Mouse (Mus musculus) liver, embryonic 16.5 days (tissue): ENCODE measurements around the gene Sbsn. TPM values are rescaled to one million over a fixed set of nuclear protein-coding genes. Genes with fewer than 3 reads are reported as not detected.
"Not testable (repeated sequence)": the region's sequence is repeated elsewhere in the genome, so short reads cannot be mapped to it uniquely, and the experiment has no call there.

ENCODE experiments used
- ATAC-seq: fragments of 200-750 bp; cut with Nextera tagmentation; 2 replicates; pipeline ENCODE4 v1.8.0; 2017; ENCODE audit warnings: low read depth, mild to moderate bottlenecking, moderate number of reproducible peaks, moderate library complexity
- H3K27ac ChIP-seq: fragments of 300-500 bp; sonication (generic); 2 replicates; pipeline ENCODE4 v1.5.1; 2014; ENCODE audit warnings: mild to moderate bottlenecking, low read length
- H3K27me3 ChIP-seq: fragments of 300-500 bp; sonication (generic); 2 replicates; pipeline ENCODE4 v1.6.1; 2014; ENCODE audit warnings: low read depth, low read length, mixed read lengths; ENCODE audit not compliant: control insufficient read depth, insufficient read depth
- H3K36me3 ChIP-seq: fragments of 300-500 bp; sonication (generic); 2 replicates; pipeline ENCODE4 v1.6.1; 2014; ENCODE audit warnings: mild to moderate bottlenecking; ENCODE audit not compliant: control insufficient read depth, insufficient read depth
- H3K4me1 ChIP-seq: fragments of 300-500 bp; sonication (generic); 2 replicates; pipeline ENCODE4 v1.6.1; 2014; ENCODE audit warnings: low read depth, low read length, mixed read lengths; ENCODE audit not compliant: control insufficient read depth
- H3K4me2 ChIP-seq: fragments of 300-500 bp; sonication (generic); 2 replicates; pipeline ENCODE4 v1.6.1; 2014; ENCODE audit warnings: low read depth, low read length, mixed read lengths
- H3K4me3 ChIP-seq: fragments of 300-500 bp; sonication (generic); 2 replicates; pipeline ENCODE4 v1.5.1; 2014; ENCODE audit warnings: low read depth, mild to moderate bottlenecking, low read length
- H3K9ac ChIP-seq: fragments of 300-500 bp; sonication (generic); 2 replicates; pipeline ENCODE4 v1.6.1; 2014; ENCODE audit warnings: low read depth, low read length
- H3K9me3 ChIP-seq: fragments of 300-500 bp; sonication (generic); replicated peaks from 2 replicates; pipeline ENCODE4 v1.6.1; 2016; ENCODE audit warnings: low read length; ENCODE audit not compliant: control insufficient read depth
- WGBS: fragments of 180-500 bp; shearing (Covaris S2); extraction: QIAGEN DNeasy Blood & Tissue Kit; methylation state at CpG from one replicate; pipeline ENCODE4 v1.1.7; 2014; ENCODE audit not compliant: insufficient replicate concordance; 5-methylcytosine and 5-hydroxymethylcytosine counted together
- polyA plus RNA-seq: library from polyadenylated mRNA; unstranded; fragments of >200 nt; fragmentation: Nextera tagmentation; extraction: Ambion mirVana; gene quantifications from 2 replicates; pipeline ENCODE4 v1.2.1, GENCODE M21; 2015

Gene Sbsn
- polyA plus RNA-seq, 1 experiment from 2014 or later, result 0.20 TPM

DNA sequence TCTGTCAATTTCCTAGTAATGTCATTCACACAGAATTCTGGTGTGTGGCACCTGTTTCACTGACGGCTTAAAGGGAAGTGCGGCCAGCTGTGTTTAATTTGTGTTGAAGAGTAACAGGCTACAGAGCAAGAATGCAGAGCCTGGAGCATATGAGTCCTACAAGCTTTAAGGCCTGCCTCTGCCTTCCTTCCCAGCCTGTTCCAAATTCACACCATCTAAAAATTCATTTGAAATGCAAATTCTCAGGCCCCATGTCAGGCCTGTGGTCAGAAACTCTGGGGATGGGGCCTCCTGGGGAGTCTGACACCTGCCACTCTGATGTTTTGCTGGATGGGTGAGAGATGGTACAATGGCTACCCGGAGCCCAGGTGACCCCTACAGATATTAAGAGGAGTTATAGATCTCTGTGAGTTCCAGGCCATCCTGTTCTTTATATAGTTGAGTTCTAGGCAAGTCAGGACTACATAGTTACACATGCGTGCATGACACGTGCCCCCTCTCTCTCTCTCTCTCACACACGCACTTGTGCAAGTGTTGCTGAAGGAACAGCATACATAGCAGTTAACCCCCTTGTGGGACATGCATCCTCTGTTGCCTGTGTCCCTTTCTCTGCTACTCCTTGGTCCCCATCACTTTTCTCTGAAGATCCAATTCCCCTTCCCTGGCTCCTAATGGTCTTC, 27.9 kb upstream of the Sbsn start:
- H3K36me3 ChIP-seq, result no peaks in the 10 kb centered on the region
- no peaks in the 10 kb centered on the region for H3K27me3 ChIP-seq
- no peak overlapping the region for H3K9ac ChIP-seq
- no peak overlapping the region for H3K4me2 ChIP-seq
- H3K4me1 ChIP-seq, result peaks cover 4% of the 10 kb centered on the region
- no peak overlapping the region for H3K27ac ChIP-seq
- WGBS, result 46% methylated on average over 6 of the region's 6 CpGs
- H3K4me3 ChIP-seq, result no peak overlapping the region
- ATAC-seq, result no peak
- H3K9me3 ChIP-seq, result no peaks in the 10 kb centered on the region

DNA sequence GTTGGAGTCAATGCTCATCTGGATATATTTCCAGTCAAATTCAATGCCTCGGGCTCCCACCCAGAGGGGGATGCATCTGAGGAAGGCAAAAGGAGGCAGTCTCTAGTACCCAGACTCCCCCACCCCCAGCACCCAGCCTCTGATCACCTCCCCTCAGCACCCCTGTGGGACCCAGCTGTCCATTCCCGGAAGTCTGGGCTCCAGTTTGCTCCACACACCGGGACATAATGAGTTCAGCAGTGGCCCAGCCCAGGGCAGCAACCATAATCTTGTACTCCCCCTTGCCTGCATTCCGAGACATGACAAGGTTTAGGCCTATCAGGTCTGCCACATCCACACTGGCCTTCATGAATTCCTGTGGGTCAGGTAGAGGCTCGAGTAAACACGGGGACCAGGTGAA, 23.1 kb upstream of the Sbsn start:
- Histone ChIP-seq H3K9me3 (no peaks in the 10 kb centered on the region), H3K27ac (no peak overlapping the region), H3K9ac (peak overlapping the region; percentile 81; the same call in 1 of the 2 replicates), H3K36me3 (no peaks in the 10 kb centered on the region), H3K4me3 (peak overlapping the region; percentile 78), H3K4me1 (peaks cover 16% of the 10 kb centered on the region), H3K4me2 (peak overlapping the region; percentile 87), H3K27me3 (no peaks in the 10 kb centered on the region)
- no peak for ATAC-seq
- WGBS, result 62% methylated on average over 6 of the region's 6 CpGs

DNA sequence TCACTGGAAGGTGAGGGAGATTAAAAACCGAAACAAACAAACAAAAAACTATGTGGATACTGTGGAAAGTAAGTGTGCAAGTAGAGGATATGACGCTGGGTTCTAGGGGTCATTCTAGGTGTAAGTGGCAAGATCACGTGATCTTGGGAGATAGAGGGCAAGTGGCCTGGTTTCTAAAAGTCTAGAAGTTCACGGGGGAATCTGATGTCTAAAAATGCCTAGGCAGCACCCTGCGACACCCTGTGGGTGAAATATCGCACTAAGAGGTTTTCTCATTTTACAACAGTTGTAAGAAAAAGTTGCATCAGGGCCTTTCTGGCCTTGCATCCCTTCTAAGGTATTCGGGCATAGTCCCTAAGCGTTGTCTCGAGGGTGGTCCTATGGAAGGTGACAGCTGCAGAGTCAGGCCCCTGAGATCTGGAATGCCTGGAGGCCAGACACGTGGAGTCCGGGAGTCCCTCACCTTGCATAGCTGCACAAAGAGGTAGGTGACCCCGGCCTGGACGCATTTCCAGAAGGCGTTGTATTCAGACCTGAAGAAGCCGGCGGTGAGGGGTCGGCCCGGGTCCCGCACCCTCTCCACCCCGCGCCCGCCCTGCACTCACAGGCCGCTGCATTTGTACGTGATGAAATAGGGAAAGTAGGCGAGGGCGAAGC, 22.4 kb upstream of the Sbsn start:
- peak; percentile 5 for ATAC-seq
- H3K4me1 ChIP-seq, result peaks cover 16% of the 10 kb centered on the region
- peak overlapping the region; percentile 87 for H3K4me2 ChIP-seq
- H3K9me3 ChIP-seq, result no peaks in the 10 kb centered on the region
- no peaks in the 10 kb centered on the region for H3K27me3 ChIP-seq
- H3K4me3 ChIP-seq, result peak overlapping the region; percentile 78
- 5% methylated on average over 26 of the region's 26 CpGs for WGBS
- H3K27ac ChIP-seq, result peak overlapping the region; percentile 86
- peak overlapping the region; percentile 81 for H3K9ac ChIP-seq
- H3K36me3 ChIP-seq, result no peaks in the 10 kb centered on the region

- peak within 1 kb of the TSS; percentile 87 for H3K4me2 ChIP-seq
- H3K27ac ChIP-seq, result peak within 1 kb of the TSS; percentile 86
- H3K4me3 ChIP-seq, result peak within 1 kb of the TSS; percentile 78
- H3K27me3 ChIP-seq, result no peaks in the 10 kb centered on the region
- WGBS, result under 1% methylated on average over 60 of the region's 60 CpGs
- H3K4me1 ChIP-seq, result peaks cover 16% of the 10 kb centered on the region
- peak within 1 kb of the TSS; percentile 81 for H3K9ac ChIP-seq
- no peaks in the 10 kb centered on the region for H3K36me3 ChIP-seq
- peak; percentile 98 for ATAC-seq
- no peaks in the 10 kb centered on the region for H3K9me3 ChIP-seq
Measured at GRCm38 (mm10) chr7:30729396-30730063, 21.7 kb upstream of the Sbsn start, which contains the start of gene Tmem147. Gene Tmem147 (minus strand): TSS chr7:30729540.

DNA sequence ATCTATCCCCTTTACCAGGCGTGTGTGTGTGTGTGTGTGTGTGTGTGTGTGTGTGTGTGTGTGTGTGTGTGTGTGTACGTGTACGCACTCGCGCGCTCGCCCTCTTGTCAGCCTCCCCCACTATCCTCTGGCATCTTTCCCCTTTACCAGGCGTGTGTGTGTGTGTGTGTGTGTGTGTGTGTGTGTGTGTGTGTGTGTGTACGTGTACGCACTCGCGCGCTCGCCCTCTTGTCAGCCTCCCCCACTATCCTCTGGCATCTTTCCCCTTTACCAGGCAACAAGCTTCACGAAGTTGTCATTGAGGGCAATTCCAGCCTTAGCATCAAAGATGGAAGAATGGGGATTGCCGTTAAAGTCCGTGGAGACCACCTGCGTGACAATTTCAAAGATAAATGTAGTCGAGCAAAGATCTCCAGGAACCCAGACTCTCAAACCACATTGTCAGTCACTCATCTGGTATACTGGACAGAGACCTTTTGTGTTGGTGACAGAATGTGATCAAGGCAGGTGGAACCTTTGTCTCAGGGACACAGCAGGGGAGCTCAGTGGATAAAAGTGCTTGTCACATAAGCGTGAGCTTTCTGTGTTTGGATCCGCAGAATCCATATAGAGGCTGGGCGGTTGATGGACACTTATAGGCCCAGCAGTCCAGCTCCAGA, 21.1 kb upstream of the Sbsn start:
- WGBS, result 23% methylated on average over 14 of the region's 22 CpGs
- H3K27ac ChIP-seq, result peak overlapping the region; percentile 86
- H3K4me3 ChIP-seq, result peak overlapping the region; percentile 78
- ATAC-seq, H3K27me3 ChIP-seq, H3K36me3 ChIP-seq, H3K9me3 ChIP-seq: not testable (repeated sequence)
- peak overlapping the region; percentile 87 for H3K4me2 ChIP-seq
- H3K4me1 ChIP-seq, result peaks cover 16% of the 10 kb centered on the region
- peak overlapping the region; percentile 81 for H3K9ac ChIP-seq

DNA sequence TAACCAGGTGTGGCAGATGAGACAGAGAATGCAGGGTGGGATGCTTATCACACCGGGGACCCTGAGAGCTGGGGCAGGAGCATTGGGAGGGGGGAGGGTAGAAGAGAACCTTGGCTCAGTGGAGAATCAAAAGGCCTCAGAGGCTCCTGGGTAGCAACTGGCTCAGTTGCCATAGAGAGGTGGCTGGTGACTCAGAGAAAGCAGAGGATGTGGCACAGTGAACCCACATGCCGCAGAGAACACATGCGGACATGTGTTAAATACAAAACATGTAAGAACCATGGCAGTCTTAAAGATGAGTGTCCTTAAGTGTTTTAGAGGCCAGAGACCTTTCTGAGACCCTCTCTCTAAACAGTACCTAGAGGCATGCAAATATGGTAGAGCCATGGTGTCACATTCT, 15.1 kb upstream of the Sbsn start:
- H3K4me1 ChIP-seq, result no peaks in the 10 kb centered on the region
- no peak overlapping the region for H3K9ac ChIP-seq
- no peak overlapping the region for H3K4me3 ChIP-seq
- no peak overlapping the region for H3K4me2 ChIP-seq
- H3K36me3 ChIP-seq, result no peaks in the 10 kb centered on the region; the same call in 1 of the 2 replicates
- no peak for ATAC-seq
- H3K9me3 ChIP-seq, result no peaks in the 10 kb centered on the region
- no peaks in the 10 kb centered on the region for H3K27me3 ChIP-seq
- 77% methylated on average over 3 of the region's 3 CpGs for WGBS
- no peak overlapping the region for H3K27ac ChIP-seq

- not testable (repeated sequence) for H3K9ac ChIP-seq, H3K9me3 ChIP-seq, H3K27me3 ChIP-seq, H3K4me3 ChIP-seq, ATAC-seq, H3K36me3 ChIP-seq, H3K4me2 ChIP-seq, H3K4me1 ChIP-seq, H3K27ac ChIP-seq
- WGBS, result 58% methylated on average over 2 of the region's 2 CpGs
Measured at GRCm38 (mm10) chr7:30742570-30742969, 8.7 kb upstream of the Sbsn start.

- no CpG with 5 or more reads among the region's 4 CpGs for WGBS
- not testable (repeated sequence) for H3K9ac ChIP-seq
Measured at GRCm38 (mm10) chr7:30743617-30744016, 7.7 kb upstream of the Sbsn start, which contains the start of gene Gapdhs. Gene Gapdhs (minus strand): TSS chr7:30743681.

More at GRCm38 (mm10) chr7:30743617-30744016, 7.7 kb upstream of the Sbsn start, which contains the start of gene Gapdhs:
- H3K27ac ChIP-seq, H3K4me2 ChIP-seq, H3K27me3 ChIP-seq, H3K9me3 ChIP-seq, ATAC-seq, H3K36me3 ChIP-seq, H3K4me1 ChIP-seq, H3K4me3 ChIP-seq: not testable (repeated sequence)
